Mouse (Mus musculus): Measurements from ENCODE around the gene Pafah1b3.

DNA sequence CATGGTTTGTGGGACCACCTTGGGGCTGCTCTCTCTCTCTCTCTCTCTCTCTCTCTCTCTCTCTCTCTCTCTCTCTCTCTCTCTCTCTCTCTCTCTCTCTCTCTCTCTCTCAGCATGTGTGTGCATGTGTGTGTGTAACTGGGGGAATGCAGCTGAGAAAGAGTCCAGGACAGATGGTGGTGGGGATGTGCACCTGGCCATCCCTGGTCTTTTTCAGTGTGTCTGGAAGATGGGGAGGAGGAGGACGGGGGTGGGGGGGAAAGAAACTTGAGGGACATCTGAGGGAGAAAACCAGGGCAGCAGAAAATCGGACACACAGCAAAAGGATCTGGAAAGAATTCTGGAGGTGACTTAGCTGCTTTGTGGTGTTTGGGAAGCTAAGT, 8.8 kb upstream of the Pafah1b3 start:
- no peak for TF ChIP-seq CTCF (IDR thresholded peaks at IDR 0.05; ENCODE audit: insufficient read depth, low read length)
- TF ChIP-seq POLR2A (IDR thresholded peaks at IDR 0.05; ENCODE audit: borderline replicate concordance, extremely low read depth, low read depth, low read length) = no peak
